Mouse (Mus musculus): Measurements from ENCODE around the gene Tmem41a. TPM values are rescaled to one million over a fixed set of nuclear protein-coding genes. Genes with fewer than 3 reads are reported as not detected.

Gene Tmem41a
- polyA plus RNA-seq, 1 experiment: 10.8 TPM

GRCm38 (mm10) chr16:21986191-21986590, 38.8 kb upstream of the Tmem41a start:
- Histone ChIP-seq H3K9ac (ENCODE audit: low read depth, poor library complexity, severe bottlenecking) (no peak overlapping the region), H3K4me3 (ENCODE audit: low read depth, low read length) (no peak overlapping the region), H3K27me3 (ENCODE audit: control insufficient read depth, insufficient read depth, low read length, poor library complexity, severe bottlenecking) (no peaks in the 10 kb centered on the region), H3K36me3 (ENCODE audit: control insufficient read depth, insufficient read depth, low read length, poor library complexity, severe bottlenecking) (peaks cover 6% of the 10 kb centered on the region; the same call in 1 of the 2 replicates), H3K27ac (ENCODE audit: insufficient read depth, low read length) (no peak overlapping the region), H3K9me3 (replicated peaks; ENCODE audit: control insufficient read depth, insufficient read depth, low read length, poor library complexity, severe bottlenecking) (peaks cover 11% of the 10 kb centered on the region), H3K4me1 (ENCODE audit: control insufficient read depth, insufficient read depth, low read length) (no peaks in the 10 kb centered on the region)
- TF ChIP-seq POLR2A (IDR thresholded peaks at IDR 0.05; ENCODE audit: insufficient read depth, low read length): no peak
- TF ChIP-seq CTCF (IDR thresholded peaks at IDR 0.05; ENCODE audit: low read depth, low read length): no peak
- TF ChIP-seq EP300 (IDR thresholded peaks at IDR 0.05; ENCODE audit: insufficient read depth, low read depth, low read length): no peak

GRCm38 (mm10) chr16:21984091-21984490, 36.7 kb upstream of the Tmem41a start:
- H3K9me3 ChIP-seq (replicated peaks; ENCODE audit: control insufficient read depth, insufficient read depth, low read length, poor library complexity, severe bottlenecking): peaks cover 11% of the 10 kb centered on the region
- no peak for TF ChIP-seq CTCF (IDR thresholded peaks at IDR 0.05; ENCODE audit: low read depth, low read length)
- no peak for TF ChIP-seq EP300 (IDR thresholded peaks at IDR 0.05; ENCODE audit: insufficient read depth, low read depth, low read length)
- TF ChIP-seq POLR2A (IDR thresholded peaks at IDR 0.05; ENCODE audit: insufficient read depth, low read length): no peak
- peaks cover 7% of the 10 kb centered on the region; the same call in 1 of the 2 replicates for H3K36me3 ChIP-seq (ENCODE audit: control insufficient read depth, insufficient read depth, low read length, poor library complexity, severe bottlenecking)
- no peak overlapping the region for H3K27ac ChIP-seq (ENCODE audit: insufficient read depth, low read length)
- H3K9ac ChIP-seq (ENCODE audit: low read depth, poor library complexity, severe bottlenecking): no peak overlapping the region
- H3K27me3 ChIP-seq (ENCODE audit: control insufficient read depth, insufficient read depth, low read length, poor library complexity, severe bottlenecking): no peaks in the 10 kb centered on the region
- H3K4me1 ChIP-seq (ENCODE audit: control insufficient read depth, insufficient read depth, low read length): no peaks in the 10 kb centered on the region
- no peak overlapping the region for H3K4me3 ChIP-seq (ENCODE audit: low read depth, low read length)

- H3K9me3 ChIP-seq (replicated peaks; ENCODE audit: control insufficient read depth, insufficient read depth, low read length, poor library complexity, severe bottlenecking): peaks cover 11% of the 10 kb centered on the region
- no peak for TF ChIP-seq POLR2A (IDR thresholded peaks at IDR 0.05; ENCODE audit: insufficient read depth, low read length)
- TF ChIP-seq EP300 (IDR thresholded peaks at IDR 0.05; ENCODE audit: insufficient read depth, low read depth, low read length): no peak
- TF ChIP-seq CTCF (IDR thresholded peaks at IDR 0.05; ENCODE audit: low read depth, low read length): no peak
Observed at GRCm38 (mm10) chr16:21983581-21983980, 36.2 kb upstream of the Tmem41a start.

GRCm38 (mm10) chr16:21983146-21983545, 35.8 kb upstream of the Tmem41a start:
- no peak overlapping the region for H3K9ac ChIP-seq (ENCODE audit: low read depth, poor library complexity, severe bottlenecking)
- TF ChIP-seq EP300 (IDR thresholded peaks at IDR 0.05; ENCODE audit: insufficient read depth, low read depth, low read length): no peak
- no peak for TF ChIP-seq POLR2A (IDR thresholded peaks at IDR 0.05; ENCODE audit: insufficient read depth, low read length)
- no peak for TF ChIP-seq CTCF (IDR thresholded peaks at IDR 0.05; ENCODE audit: low read depth, low read length)
- no peaks in the 10 kb centered on the region for H3K27me3 ChIP-seq (ENCODE audit: control insufficient read depth, insufficient read depth, low read length, poor library complexity, severe bottlenecking)
- no peaks in the 10 kb centered on the region for H3K4me1 ChIP-seq (ENCODE audit: control insufficient read depth, insufficient read depth, low read length)
- H3K4me3 ChIP-seq (ENCODE audit: low read depth, low read length): no peak overlapping the region
- peaks cover 7% of the 10 kb centered on the region; the same call in 1 of the 2 replicates for H3K36me3 ChIP-seq (ENCODE audit: control insufficient read depth, insufficient read depth, low read length, poor library complexity, severe bottlenecking)
- peak overlapping the region; percentile 39 for H3K27ac ChIP-seq (ENCODE audit: insufficient read depth, low read length)
- peaks cover 11% of the 10 kb centered on the region for H3K9me3 ChIP-seq (replicated peaks; ENCODE audit: control insufficient read depth, insufficient read depth, low read length, poor library complexity, severe bottlenecking)

More at GRCm38 (mm10) chr16:21983581-21983980, 36.2 kb upstream of the Tmem41a start:
- no peak overlapping the region for H3K4me3 ChIP-seq (ENCODE audit: low read depth, low read length)
- H3K36me3 ChIP-seq (ENCODE audit: control insufficient read depth, insufficient read depth, low read length, poor library complexity, severe bottlenecking): peaks cover 7% of the 10 kb centered on the region; the same call in 1 of the 2 replicates
- H3K27me3 ChIP-seq (ENCODE audit: control insufficient read depth, insufficient read depth, low read length, poor library complexity, severe bottlenecking): no peaks in the 10 kb centered on the region
- H3K4me1 ChIP-seq (ENCODE audit: control insufficient read depth, insufficient read depth, low read length): no peaks in the 10 kb centered on the region
- no peak overlapping the region for H3K9ac ChIP-seq (ENCODE audit: low read depth, poor library complexity, severe bottlenecking)
- peak overlapping the region; percentile 39 for H3K27ac ChIP-seq (ENCODE audit: insufficient read depth, low read length)

GRCm38 (mm10) chr16:21977347-21977746, 30.0 kb upstream of the Tmem41a start:
- H3K9me3 ChIP-seq (replicated peaks; ENCODE audit: control insufficient read depth, insufficient read depth, low read length, poor library complexity, severe bottlenecking): peaks cover 6% of the 10 kb centered on the region
- no peak overlapping the region for H3K27ac ChIP-seq (ENCODE audit: insufficient read depth, low read length)
- no peaks in the 10 kb centered on the region for H3K4me1 ChIP-seq (ENCODE audit: control insufficient read depth, insufficient read depth, low read length)
- H3K27me3 ChIP-seq (ENCODE audit: control insufficient read depth, insufficient read depth, low read length, poor library complexity, severe bottlenecking): no peaks in the 10 kb centered on the region
- peaks cover 7% of the 10 kb centered on the region; the same call in 1 of the 2 replicates for H3K36me3 ChIP-seq (ENCODE audit: control insufficient read depth, insufficient read depth, low read length, poor library complexity, severe bottlenecking)
- H3K4me3 ChIP-seq (ENCODE audit: low read depth, low read length): no peak overlapping the region
- H3K9ac ChIP-seq (ENCODE audit: low read depth, poor library complexity, severe bottlenecking): no peak overlapping the region
- TF ChIP-seq CTCF (IDR thresholded peaks at IDR 0.05; ENCODE audit: low read depth, low read length) (no peak), EP300 (IDR thresholded peaks at IDR 0.05; ENCODE audit: insufficient read depth, low read depth, low read length) (no peak), POLR2A (IDR thresholded peaks at IDR 0.05; ENCODE audit: insufficient read depth, low read length) (no peak)

GRCm38 (mm10) chr16:21976203-21976602, 28.9 kb upstream of the Tmem41a start:
- Histone ChIP-seq H3K27me3 (ENCODE audit: control insufficient read depth, insufficient read depth, low read length, poor library complexity, severe bottlenecking) (no peaks in the 10 kb centered on the region), H3K9ac (ENCODE audit: low read depth, poor library complexity, severe bottlenecking) (no peak overlapping the region), H3K9me3 (replicated peaks; ENCODE audit: control insufficient read depth, insufficient read depth, low read length, poor library complexity, severe bottlenecking) (no peaks in the 10 kb centered on the region), H3K27ac (ENCODE audit: insufficient read depth, low read length) (no peak overlapping the region), H3K4me3 (ENCODE audit: low read depth, low read length) (no peak overlapping the region), H3K36me3 (ENCODE audit: control insufficient read depth, insufficient read depth, low read length, poor library complexity, severe bottlenecking) (peaks cover 2% of the 10 kb centered on the region; the same call in 1 of the 2 replicates), H3K4me1 (ENCODE audit: control insufficient read depth, insufficient read depth, low read length) (no peaks in the 10 kb centered on the region)
- TF ChIP-seq EP300 (IDR thresholded peaks at IDR 0.05; ENCODE audit: insufficient read depth, low read depth, low read length) (no peak), CTCF (IDR thresholded peaks at IDR 0.05; ENCODE audit: low read depth, low read length) (no peak), POLR2A (IDR thresholded peaks at IDR 0.05; ENCODE audit: insufficient read depth, low read length) (no peak)
